Mouse (Mus musculus) limb, embryonic 13.5 days (tissue): ENCODE data around the gene Pagr1a. TPM values are rescaled to one million over a fixed set of nuclear protein-coding genes. Genes with fewer than 3 reads are reported as not detected.

Experiments used
- ATAC-seq: fragments of 200-750 bp; cut with Nextera tagmentation; 2 replicates; pipeline ENCODE4 v1.8.0; 2017; ENCODE audit warnings: low read depth, moderate number of reproducible peaks, moderate TSS enrichment; ENCODE audit not compliant: low FRiP score
- H3K27ac ChIP-seq: fragments of 300-500 bp; sonication (generic); 2 replicates; pipeline ENCODE4 v1.5.1; 2015; ENCODE audit warnings: inconsistent platforms, mild to moderate bottlenecking, moderate library complexity
- H3K27me3 ChIP-seq: fragments of 300-500 bp; sonication (generic); 2 replicates; pipeline ENCODE4 v1.6.1; 2015; ENCODE audit warnings: mild to moderate bottlenecking, inconsistent platforms
- H3K36me3 ChIP-seq: fragments of 300-500 bp; sonication (generic); 2 replicates; pipeline ENCODE4 v1.6.1; 2015; ENCODE audit warnings: inconsistent platforms, mild to moderate bottlenecking, moderate library complexity
- H3K4me1 ChIP-seq: fragments of 300-500 bp; sonication (generic); 2 replicates; pipeline ENCODE4 v1.6.1; 2015; ENCODE audit warnings: inconsistent platforms
- H3K4me2 ChIP-seq: fragments of 300-500 bp; sonication (generic); replicated peaks from 2 replicates; pipeline ENCODE4 v1.6.1; 2015; ENCODE audit warnings: inconsistent platforms, mild to moderate bottlenecking, moderate library complexity
- H3K4me3 ChIP-seq: fragments of 300-500 bp; sonication (generic); 2 replicates; pipeline ENCODE4 v1.5.1; 2015; ENCODE audit warnings: moderate library complexity, mild to moderate bottlenecking, inconsistent platforms
- H3K9ac ChIP-seq: fragments of 300-500 bp; sonication (generic); 2 replicates; pipeline ENCODE4 v1.6.1; 2015; ENCODE audit warnings: mild to moderate bottlenecking, inconsistent platforms
- H3K9me3 ChIP-seq: fragments of 300-500 bp; sonication (generic); 2 replicates; pipeline ENCODE4 v1.6.1; 2016; ENCODE audit warnings: inconsistent platforms
- WGBS: fragments of 180-500 bp; shearing (Covaris S2); methylation state at CpG from one replicate; pipeline ENCODE4 v1.1.7; 2015; 5-methylcytosine and 5-hydroxymethylcytosine counted together
- polyA plus RNA-seq: library from polyadenylated mRNA; unstranded; fragments of >200 nt; fragmentation: Nextera tagmentation; extraction: Ambion mirVana; gene quantifications from 2 replicates; pipeline ENCODE4 v1.2.1, GENCODE M21; 2015

Gene Pagr1a
- polyA plus RNA-seq, 1 experiment from 2014 or later = 48.2 TPM

DNA sequence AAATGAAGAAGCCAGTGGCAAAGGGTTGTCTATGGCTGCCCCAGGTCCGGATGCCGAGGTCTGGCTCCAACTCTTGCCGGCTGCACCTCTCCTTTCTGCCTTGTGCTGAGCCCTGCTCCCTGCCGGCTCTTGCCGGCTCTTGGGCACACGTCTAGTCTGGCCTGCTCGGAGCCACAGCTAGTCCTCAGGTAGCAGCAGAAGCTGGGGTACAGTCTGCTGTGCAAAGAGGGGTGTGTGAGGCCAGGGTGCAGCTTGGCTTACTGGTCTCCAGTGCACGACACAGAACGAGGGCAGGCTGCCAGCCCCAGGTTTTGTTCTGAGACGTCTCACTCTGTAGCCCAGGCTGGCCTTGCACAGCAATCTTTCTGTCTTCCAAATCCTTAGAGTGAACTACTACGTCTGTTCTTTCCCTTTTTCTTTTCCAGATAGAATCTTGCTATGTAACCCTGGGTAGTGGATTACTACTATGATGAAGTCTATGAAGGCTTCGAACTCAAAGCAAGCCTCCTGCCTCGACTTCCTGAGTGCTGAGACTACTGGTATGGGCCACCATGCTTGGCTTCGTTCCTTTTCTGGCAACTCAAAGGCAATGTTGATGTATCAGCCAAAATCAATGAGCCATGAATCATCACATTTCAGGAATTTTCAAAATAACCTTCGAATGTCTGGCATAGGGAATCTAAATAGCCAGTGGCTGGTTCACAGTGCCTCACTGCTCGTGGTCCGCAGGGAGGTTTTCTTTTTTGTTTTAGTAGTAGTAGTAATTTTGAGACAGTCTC lies 7.7 kb downstream of the Pagr1a start:
- H3K27me3 ChIP-seq = no peaks in the 10 kb centered on the region
- no peak overlapping the region for H3K27ac ChIP-seq
- no peak for ATAC-seq
- peaks cover 11% of the 10 kb centered on the region for H3K4me1 ChIP-seq
- peaks cover 30% of the 10 kb centered on the region for H3K36me3 ChIP-seq
- no peak overlapping the region for H3K4me3 ChIP-seq
- H3K4me2 ChIP-seq = no peak overlapping the region
- 83% methylated on average over 17 of the region's 17 CpGs for WGBS
- H3K9me3 ChIP-seq = no peaks in the 10 kb centered on the region
- H3K9ac ChIP-seq = no peak overlapping the region

DNA sequence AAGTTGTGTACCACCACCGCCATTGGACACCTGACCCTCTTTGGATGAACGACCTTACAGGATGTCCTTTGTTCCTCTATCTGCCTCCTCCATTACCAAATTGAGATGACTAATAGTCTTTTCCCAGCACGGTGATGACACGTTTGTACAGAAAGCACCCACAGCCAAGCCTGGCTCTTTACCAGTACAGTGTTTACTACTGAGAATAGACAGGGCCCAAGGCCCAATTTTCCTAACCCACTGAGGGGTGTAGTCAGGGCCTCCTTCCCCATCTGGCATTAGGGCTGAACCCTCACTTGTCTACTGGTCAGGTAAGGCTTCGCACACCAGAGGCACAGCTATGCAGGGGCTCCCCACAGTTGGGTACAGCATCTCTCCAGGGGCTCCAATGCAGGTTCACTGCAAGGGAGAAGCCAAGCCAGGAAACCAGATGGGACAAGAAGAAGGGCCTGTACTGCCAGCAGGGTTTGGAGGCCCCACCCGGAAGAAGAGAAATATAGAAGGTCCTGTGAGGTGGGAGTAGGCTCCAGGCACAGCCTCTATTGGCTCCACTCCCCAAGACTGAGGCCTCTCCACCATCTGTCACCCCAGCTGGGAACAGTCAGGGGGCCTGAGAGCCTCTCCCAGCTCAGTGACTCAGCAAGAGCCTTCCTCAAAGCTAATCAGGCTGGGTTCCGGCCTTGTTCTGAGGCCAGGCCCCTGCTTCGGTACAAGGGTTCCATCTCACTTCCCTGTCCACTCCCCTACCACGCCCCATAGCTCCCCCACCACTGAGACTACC lies 8.7 kb downstream of the Pagr1a start:
- no peak for ATAC-seq

DNA sequence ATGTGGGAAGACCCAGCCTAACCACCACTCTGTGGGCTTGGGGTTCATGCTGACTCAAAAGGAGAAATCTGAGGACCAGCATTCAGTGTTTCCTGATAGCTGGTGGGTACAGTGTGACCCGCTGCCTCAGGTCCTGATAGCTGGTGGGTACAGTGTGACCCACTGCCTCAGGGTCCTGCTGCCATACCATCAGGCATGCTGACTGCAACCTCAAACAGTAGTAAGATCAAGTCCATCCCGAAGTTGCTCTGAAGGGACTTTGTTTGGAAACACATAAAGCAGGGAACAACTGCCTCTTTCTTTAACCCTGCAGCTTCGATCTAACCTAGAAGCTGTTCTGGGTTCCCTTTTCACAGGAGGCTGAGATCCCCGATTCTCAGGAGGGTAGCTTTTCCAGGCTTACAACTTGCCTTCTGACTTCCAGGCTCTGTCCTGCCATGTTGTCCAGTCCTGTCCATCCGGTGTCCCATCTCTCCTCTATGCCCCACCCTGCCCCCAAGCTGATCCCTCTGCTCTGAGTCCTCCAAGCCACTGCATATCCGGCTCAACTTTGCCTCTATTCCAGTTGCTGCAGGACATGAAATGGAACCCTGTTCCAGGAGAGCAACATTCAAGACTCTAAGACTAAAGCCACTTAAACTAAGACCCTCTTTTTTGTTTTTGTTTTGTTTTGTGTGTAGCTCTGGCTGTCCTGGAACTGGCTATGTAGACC lies 9.7 kb downstream of the Pagr1a start:
- Histone ChIP-seq H3K36me3 (peaks cover 10% of the 10 kb centered on the region; the same call in 1 of the 2 replicates), H3K4me3 (no peak overlapping the region), H3K9me3 (no peaks in the 10 kb centered on the region), H3K4me1 (peaks cover 6% of the 10 kb centered on the region; the same call in 1 of the 2 replicates), H3K27ac (no peak overlapping the region), H3K4me2 (no peak overlapping the region), H3K27me3 (no peaks in the 10 kb centered on the region), H3K9ac (no peak overlapping the region)
- 86% methylated on average over 6 of the region's 6 CpGs for WGBS
- no peak for ATAC-seq

More for the DNA sequence above, 8.7 kb downstream of the Pagr1a start:
- peaks cover 6% of the 10 kb centered on the region; the same call in 1 of the 2 replicates for H3K4me1 ChIP-seq
- H3K9me3 ChIP-seq = no peaks in the 10 kb centered on the region
- 67% methylated on average over 9 of the region's 9 CpGs for WGBS
- no peaks in the 10 kb centered on the region for H3K27me3 ChIP-seq
- no peak overlapping the region for H3K4me3 ChIP-seq
- H3K36me3 ChIP-seq = peaks cover 19% of the 10 kb centered on the region
- H3K9ac ChIP-seq = peak overlapping the region; percentile 39; the same call in 1 of the 2 replicates
- no peak overlapping the region for H3K27ac ChIP-seq
- H3K4me2 ChIP-seq = no peak overlapping the region

DNA sequence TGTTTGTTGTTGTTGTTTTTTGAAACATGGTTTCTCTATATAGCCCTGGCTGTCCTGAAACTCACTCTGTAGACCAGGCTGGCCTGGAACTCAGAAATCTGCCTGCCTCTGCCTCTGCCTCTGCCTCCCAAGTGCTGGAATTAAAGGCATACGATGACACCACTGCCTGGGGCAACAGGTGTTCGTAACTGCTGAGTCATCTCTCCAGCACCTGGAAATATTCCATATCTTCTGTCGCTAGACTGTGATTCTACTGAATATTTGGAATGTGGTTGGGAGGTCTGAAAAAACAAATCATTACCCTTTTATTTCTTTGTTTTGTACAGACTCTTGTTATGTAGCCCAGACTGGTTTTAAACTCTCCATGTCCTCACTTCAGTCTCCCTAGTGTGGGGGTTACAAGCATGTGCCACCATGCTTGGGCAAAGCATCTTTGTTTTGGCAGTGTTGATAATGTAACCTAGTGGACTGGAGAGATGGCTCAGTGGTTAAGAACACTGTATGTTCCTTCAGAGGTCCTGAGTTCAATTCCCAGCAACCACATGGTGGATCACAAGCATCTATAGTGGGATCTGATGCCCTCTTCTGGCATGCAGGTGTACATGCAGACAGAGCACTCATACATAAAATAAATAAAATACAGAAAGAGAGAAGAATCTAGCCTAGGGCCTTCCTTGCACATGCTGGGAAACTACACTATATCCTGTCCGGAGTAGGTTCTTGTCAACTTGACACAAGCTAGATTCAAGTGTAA lies 12.9 kb downstream of the Pagr1a start:
- no peaks in the 10 kb centered on the region for H3K27me3 ChIP-seq
- no peak overlapping the region for H3K27ac ChIP-seq
- peaks cover 6% of the 10 kb centered on the region; the same call in 1 of the 2 replicates for H3K4me1 ChIP-seq
- no peak overlapping the region for H3K9ac ChIP-seq
- 82% methylated on average over 4 of the region's 4 CpGs for WGBS
- no peak for ATAC-seq
- no peak overlapping the region for H3K4me3 ChIP-seq
- H3K9me3 ChIP-seq = no peaks in the 10 kb centered on the region
- H3K4me2 ChIP-seq = no peak overlapping the region
- H3K36me3 ChIP-seq = no peaks in the 10 kb centered on the region

DNA sequence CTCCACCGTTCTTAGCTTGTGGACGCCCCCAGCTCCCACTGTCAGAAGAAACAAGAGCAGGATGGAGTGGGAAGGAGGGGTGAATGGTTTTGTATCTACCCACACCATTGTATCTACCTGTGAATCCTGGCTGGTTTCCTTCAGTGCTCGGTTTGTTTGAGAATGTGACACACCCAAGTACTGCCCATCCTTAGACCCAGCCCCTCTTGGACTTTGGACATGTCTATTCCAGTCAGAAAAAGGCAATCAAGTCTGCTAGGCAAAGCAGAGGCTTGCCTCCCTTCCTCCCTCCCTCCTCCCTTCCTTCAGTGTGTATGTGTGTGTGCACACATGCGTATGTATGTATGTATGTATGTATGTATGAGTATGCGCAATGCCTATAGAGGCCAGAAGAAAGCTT lies 13.5 kb downstream of the Pagr1a start:
- no peak for ATAC-seq
- Histone ChIP-seq H3K4me2 (no peak overlapping the region), H3K27me3 (no peaks in the 10 kb centered on the region), H3K4me3 (no peak overlapping the region), H3K27ac (no peak overlapping the region), H3K36me3 (no peaks in the 10 kb centered on the region), H3K9me3 (no peaks in the 10 kb centered on the region), H3K9ac (no peak overlapping the region), H3K4me1 (peaks cover 6% of the 10 kb centered on the region; the same call in 1 of the 2 replicates)
- 88% methylated on average over 5 of the region's 5 CpGs for WGBS

DNA sequence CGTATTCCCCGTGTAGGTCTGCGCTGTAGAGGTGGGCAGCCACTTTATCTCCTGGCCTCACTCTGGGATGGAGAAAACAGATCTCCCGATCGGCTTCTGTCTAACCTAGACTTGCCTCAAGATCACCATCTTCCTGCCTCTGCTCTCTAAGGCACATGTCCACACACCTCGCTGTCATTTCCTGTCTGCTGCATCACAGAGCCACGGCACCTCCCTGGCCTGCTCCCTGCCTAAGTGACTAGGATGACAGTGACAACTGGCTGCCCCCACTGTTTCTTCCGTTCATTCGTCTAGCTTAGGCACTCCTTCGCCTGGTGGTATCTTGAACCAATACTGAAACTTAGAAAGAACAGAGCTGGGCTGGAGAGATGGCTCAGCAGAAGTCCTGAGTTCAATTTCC lies 17.6 kb downstream of the Pagr1a start:
- Histone ChIP-seq H3K36me3 (peaks cover 3% of the 10 kb centered on the region; the same call in 1 of the 2 replicates), H3K4me2 (no peak overlapping the region), H3K27ac (no peak overlapping the region), H3K4me1 (no peaks in the 10 kb centered on the region), H3K4me3 (no peak overlapping the region), H3K9me3 (peaks cover 4% of the 10 kb centered on the region; the same call in 1 of the 2 replicates), H3K9ac (no peak overlapping the region), H3K27me3 (no peaks in the 10 kb centered on the region)
- 80% methylated on average over 10 of the region's 10 CpGs for WGBS
- ATAC-seq = no peak

DNA sequence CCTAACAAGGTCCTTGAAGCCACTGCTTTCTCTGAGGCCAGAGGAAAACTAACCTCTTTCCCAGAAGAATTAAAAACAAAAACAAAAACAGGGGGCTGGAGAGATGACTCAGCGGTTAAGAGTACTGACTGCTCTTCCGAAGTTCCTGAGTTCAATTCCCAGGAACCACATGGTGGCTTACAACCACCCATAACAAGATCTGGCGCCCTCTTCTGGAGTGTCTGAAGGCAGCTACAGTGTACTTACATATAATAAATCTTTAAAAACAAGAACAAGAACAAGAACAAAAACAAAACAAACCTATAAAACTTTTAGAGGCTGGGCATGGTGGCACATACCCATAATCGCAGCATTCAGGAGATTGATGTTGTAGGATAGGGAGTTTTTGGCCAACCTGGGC lies 20.7 kb downstream of the Pagr1a start:
- Histone ChIP-seq H3K9ac (no peak overlapping the region), H3K9me3 (peaks cover 4% of the 10 kb centered on the region; the same call in 1 of the 2 replicates), H3K36me3 (peaks cover 3% of the 10 kb centered on the region; the same call in 1 of the 2 replicates), H3K27ac (no peak overlapping the region), H3K27me3 (no peaks in the 10 kb centered on the region), H3K4me3 (no peak overlapping the region), H3K4me2 (no peak overlapping the region), H3K4me1 (no peaks in the 10 kb centered on the region)
- no peak for ATAC-seq
- 78% methylated on average over 4 of the region's 4 CpGs for WGBS

DNA sequence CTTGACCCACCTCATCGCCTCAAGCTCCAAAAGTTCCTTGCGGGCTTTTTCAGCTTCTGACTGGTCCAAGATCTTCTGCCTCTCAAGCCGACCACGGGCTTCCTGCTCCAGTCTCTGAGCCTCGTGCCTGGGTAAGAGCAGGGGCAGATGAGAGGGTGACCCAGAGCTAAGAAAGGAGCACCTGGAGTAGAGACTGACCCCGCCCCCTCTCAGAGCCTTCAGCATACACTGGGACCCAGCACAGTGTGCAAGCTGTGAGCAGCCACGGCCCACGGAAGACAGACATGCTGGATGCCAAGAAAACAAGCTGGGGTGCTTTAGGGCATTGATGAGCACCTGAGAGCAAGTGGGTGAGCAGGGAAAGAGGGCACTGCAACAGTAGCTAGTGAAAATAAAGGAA lies 28.3 kb downstream of the Pagr1a start:
- H3K9me3 ChIP-seq = no peaks in the 10 kb centered on the region
- H3K4me3 ChIP-seq = no peak overlapping the region
- no peak for ATAC-seq
- 0 out of 2 replicates have a peak, but pooled peaks cover 4% of the 10 kb centered on the region for H3K4me1 ChIP-seq
- H3K27ac ChIP-seq = no peak overlapping the region
- WGBS = 69% methylated on average over 8 of the region's 8 CpGs
- H3K36me3 ChIP-seq = no peaks in the 10 kb centered on the region
- no peak overlapping the region for H3K4me2 ChIP-seq
- no peaks in the 10 kb centered on the region for H3K27me3 ChIP-seq
- H3K9ac ChIP-seq = no peak overlapping the region

DNA sequence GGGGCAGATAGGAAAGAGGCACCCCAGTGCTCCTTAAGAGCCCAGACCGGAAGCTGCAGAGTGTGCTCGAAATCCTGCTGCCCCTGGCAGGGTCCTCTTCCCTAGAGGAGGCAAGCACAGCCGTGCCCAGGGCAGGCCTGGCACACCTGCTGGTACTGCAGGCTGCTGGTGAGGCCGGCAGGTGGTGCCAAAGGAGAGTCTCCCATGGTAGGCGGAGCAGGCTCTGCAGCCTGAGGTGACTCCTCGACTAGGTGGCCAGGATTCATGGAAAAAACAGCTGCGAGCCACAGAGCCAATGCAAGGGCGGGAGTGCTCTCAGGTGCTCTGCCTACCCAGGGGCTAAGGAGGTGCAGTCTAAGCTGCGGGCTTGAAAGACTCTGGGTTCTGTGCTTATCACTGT lies 30.8 kb downstream of the Pagr1a start:
- Histone ChIP-seq H3K9me3 (no peaks in the 10 kb centered on the region), H3K27ac (no peak overlapping the region), H3K4me2 (no peak overlapping the region), H3K4me1 (0 out of 2 replicates have a peak, but pooled peaks cover 4% of the 10 kb centered on the region), H3K27me3 (no peaks in the 10 kb centered on the region), H3K9ac (no peak overlapping the region), H3K36me3 (peaks cover 8% of the 10 kb centered on the region), H3K4me3 (no peak overlapping the region)
- WGBS = 36% methylated on average over 9 of the region's 9 CpGs
- ATAC-seq = peak; percentile 57; the same call in 1 of the 2 replicates

DNA sequence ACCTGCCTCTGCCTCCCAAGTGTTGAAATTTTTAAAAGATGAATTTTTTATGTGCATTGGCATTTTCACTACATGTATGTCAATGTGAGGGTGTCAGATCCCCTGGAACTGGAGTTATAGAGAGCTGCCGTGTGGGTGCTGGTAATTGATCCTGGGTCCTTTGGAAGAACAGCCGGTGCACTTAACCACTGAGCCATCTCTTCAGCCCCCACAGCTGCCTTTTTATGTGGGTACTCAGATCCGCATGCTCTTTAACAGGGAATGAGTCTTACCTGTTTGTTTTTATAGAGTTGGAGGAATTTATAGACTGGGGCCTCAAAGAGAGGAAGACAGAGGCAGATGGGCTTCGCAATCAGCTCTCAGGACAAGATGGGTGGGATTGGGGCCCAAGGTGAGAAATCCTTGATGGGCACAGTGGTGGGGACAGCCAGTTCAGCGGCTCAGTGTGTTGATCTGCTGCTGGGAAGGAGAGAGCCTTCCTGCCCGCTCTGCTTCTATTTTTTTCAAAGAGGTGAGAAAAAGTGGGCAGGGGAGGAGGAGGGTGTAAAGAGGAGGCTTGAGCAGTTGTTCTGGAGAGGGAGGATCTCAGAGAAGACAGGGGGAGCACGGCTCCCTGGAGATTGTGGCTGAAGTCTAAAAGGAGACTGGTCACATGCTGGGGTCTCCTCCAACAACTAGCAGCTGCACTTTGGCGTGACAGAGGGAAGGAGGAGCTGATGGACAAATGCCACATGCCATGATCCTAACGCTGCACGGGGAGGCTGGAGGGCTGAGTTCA lies 32.3 kb downstream of the Pagr1a start:
- WGBS = 31% methylated on average over 10 of the region's 10 CpGs
- 0 out of 2 replicates have a peak, but pooled peaks cover 4% of the 10 kb centered on the region for H3K4me1 ChIP-seq
- no peaks in the 10 kb centered on the region for H3K9me3 ChIP-seq
- no peaks in the 10 kb centered on the region for H3K27me3 ChIP-seq
- peaks cover 21% of the 10 kb centered on the region for H3K36me3 ChIP-seq
- H3K4me3 ChIP-seq = no peak overlapping the region
- H3K9ac ChIP-seq = 0 out of 2 replicates have a peak overlapping the region, but pooled peaks have one; percentile 13
- no peak overlapping the region for H3K4me2 ChIP-seq
- no peak for ATAC-seq
- H3K27ac ChIP-seq = no peak overlapping the region

DNA sequence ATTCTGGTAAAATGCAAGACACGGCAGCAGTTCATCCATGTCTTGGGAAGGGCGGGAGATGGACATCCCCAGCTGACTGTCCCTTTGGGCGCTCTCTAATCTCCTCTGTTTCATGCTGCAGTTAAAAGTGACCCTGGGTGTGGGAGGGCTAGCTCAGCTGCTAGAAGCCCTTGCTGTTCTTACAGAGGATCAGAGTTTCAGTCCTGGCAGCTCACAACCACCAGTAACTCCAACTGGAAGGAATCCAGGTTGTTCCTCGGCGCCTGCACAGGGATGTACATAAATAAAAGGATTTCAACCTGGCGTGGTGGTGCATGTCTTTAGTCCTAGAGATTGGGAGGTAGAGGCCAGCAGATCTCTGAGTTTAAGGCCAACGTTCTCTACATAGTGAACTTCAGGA lies 34.0 kb downstream of the Pagr1a start:
- 0 out of 2 replicates have a peak, but pooled peaks cover 4% of the 10 kb centered on the region for H3K4me1 ChIP-seq
- no peaks in the 10 kb centered on the region for H3K9me3 ChIP-seq
- no peak overlapping the region for H3K9ac ChIP-seq
- 79% methylated on average over 7 of the region's 7 CpGs for WGBS
- no peak for ATAC-seq
- H3K27ac ChIP-seq = no peak overlapping the region
- H3K27me3 ChIP-seq = no peaks in the 10 kb centered on the region
- H3K4me3 ChIP-seq = no peak overlapping the region
- H3K36me3 ChIP-seq = peaks cover 39% of the 10 kb centered on the region
- no peak overlapping the region for H3K4me2 ChIP-seq
